Mouse (Mus musculus): ENCODE measurements around the gene Abhd2.
A peak's percentile ranks its signal among the peaks of the same experiment; 100 is the strongest.
"Not testable (repeated sequence)": the region's sequence is repeated elsewhere in the genome, so short reads cannot be mapped to it uniquely, and the experiment has no call there.

Abhd2 gene

GRCm38 (mm10) chr7:79266228-79266627, 6.8 kb upstream of the Abhd2 start:
- no peak for DNase-seq (ENCODE audit: low read depth, low spot score)

DNA sequence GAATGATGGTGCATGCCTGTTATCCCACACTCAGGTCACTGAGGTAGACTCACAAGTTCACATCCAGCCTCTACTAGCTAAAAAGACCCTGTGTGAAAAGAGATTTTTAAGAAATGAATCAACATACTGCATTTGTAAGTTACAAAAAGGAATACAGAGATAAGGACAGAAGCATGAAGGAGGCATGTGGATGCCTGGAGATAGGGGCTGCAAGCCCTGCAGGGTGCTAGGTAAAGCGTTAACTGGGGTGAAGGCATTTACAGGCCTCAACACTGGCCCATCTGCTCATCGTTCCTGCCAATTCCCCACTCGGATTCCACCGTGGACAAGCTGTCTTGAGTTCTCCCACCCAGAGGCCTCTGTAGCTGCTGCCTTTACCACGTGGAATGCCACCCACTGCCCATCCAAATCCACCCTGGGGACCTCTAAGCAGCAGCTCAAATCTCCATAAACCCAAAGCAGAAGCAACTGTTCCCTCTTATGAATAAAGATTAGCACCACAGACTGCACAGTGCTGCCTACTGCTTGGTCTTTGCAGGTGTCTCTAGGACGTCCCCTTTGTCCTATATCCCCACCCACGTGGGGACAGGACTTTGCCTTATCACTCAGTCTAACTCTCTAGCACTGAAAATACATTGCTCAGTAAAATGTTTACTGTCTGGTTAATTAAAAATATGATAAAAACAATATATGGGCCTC, 5.2 kb upstream of the Abhd2 start:
- DNase-seq (ENCODE audit: low read depth, low spot score): no peak

DNA sequence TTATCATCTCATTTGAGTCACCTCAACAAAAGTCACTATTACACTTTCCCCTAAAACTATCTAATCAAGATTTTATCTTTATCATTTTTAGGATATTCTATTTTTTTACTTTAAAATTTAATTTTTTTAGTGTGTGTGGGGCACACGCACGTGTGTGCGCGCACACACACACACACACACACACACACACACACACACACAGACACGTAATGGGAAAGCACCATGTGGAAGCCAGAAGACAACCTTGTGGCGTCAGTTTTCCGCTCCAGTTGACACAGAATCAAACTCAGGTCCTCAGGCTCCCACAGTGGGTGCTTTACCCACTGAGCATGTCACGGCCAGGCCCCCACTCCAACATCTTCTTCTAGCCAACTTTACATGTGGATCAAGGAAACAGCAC, 4.1 kb upstream of the Abhd2 start:
- DNase-seq (ENCODE audit: low read depth, low spot score): no peak

DNA sequence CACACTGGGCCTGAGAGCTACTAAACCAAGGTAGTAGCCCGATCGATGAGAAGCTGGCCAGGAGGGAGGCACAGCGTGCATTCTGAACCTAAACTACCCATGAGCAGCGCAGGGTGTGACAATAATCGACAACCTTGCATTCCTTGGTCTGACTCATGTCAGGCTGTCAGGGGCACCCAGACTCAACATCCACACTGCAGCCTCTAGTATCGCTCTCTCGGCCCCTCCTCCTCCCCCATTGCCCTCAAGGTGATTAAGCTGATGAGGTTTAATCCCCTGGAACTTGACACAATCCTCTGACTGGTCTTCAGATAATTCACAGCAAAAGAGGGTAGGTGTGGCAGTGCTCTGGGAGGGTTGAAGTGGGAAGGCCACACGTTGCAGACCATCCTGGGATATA, 3.6 kb upstream of the Abhd2 start:
- peak; percentile 33 for DNase-seq (ENCODE audit: low read depth, low spot score)

DNA sequence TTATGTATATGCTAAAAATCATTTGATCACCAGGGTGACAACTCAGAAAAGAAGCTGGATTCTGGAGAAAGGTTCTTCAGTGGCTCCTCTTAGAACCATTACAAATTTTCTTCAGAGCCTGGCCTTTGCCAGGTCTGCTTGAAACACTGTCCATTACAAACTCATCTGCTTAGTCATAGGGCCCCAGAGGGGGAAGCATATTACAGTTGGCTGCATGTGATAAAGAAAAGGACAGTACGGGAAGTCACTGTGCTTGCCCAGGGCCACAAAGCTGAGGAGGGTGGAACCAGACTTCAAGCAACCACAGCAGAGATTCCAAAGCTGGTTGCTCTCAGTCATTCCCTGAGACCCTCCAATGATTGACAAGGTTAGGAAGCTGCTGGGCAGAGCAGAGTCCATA, 3.1 kb upstream of the Abhd2 start:
- no peak for DNase-seq (ENCODE audit: low read depth, low spot score)

DNA sequence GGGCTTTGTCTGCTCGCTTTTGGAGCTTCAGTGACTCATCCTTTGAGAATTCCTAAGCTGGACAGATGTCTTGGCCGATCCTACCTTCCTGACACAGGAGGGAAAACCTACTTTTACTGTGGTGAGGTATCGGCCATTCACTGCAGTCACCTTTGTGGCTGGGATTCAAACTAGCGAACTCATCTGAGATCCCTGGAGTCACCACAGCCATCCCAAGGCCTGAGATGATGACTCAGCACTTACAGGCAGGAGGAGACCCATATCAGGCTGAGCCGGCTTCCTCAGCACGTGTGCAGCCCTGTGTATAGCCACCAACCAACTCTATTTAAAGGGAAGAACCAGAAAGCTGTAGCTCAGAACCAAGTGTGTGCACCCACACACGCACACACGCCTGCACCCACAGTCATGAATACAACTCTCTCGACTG, 2.0 kb upstream of the Abhd2 start:
- peak; percentile 79 for DNase-seq (ENCODE audit: low read depth, low spot score)

GRCm38 (mm10) chr7:79271861-79272788, 874 bp upstream of the Abhd2 start:
- peak; percentile 84 for DNase-seq (ENCODE audit: low read depth, low spot score)

GRCm38 (mm10) chr7:79273738-79274472, 906 bp downstream of the Abhd2 start:
- DNase-seq (ENCODE audit: low read depth, low spot score): no peak

DNA sequence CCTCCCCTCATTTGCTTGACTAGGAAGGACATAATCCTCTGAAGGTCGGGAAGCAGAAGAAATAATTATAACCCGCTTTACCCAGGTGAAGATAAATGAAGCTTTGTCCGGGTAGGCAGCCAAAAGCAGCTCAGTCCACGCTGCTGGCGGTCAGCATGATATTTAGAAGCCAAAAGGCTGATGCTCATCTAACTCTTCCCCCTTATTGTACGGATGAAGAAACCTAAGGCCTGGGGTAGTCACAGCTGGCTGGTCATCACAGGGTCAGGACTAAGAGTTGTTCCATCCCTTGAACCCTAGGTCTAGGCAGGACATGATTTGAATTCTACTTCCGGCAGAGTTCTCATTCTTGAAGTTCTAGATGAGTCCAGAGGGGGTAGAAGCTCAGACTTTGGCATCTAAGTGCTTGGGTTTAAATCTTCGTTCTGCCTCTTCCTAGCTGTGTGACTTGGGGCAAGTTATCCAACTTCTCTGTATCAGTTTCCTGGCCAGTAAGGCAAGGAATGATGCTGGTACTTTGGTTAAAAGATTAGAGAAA, 1.5 kb downstream of the Abhd2 start:
- DNase-seq (ENCODE audit: low read depth, low spot score): no peak

GRCm38 (mm10) chr7:79275345-79275744, 2.3 kb downstream of the Abhd2 start:
- no peak for DNase-seq (ENCODE audit: low read depth, low spot score)

GRCm38 (mm10) chr7:79278432-79278831, 5.4 kb downstream of the Abhd2 start:
- no peak for DNase-seq (ENCODE audit: low read depth, low spot score)

GRCm38 (mm10) chr7:79279376-79280029, 6.5 kb downstream of the Abhd2 start:
- peak; percentile 54 for DNase-seq (ENCODE audit: low read depth, low spot score)

DNA sequence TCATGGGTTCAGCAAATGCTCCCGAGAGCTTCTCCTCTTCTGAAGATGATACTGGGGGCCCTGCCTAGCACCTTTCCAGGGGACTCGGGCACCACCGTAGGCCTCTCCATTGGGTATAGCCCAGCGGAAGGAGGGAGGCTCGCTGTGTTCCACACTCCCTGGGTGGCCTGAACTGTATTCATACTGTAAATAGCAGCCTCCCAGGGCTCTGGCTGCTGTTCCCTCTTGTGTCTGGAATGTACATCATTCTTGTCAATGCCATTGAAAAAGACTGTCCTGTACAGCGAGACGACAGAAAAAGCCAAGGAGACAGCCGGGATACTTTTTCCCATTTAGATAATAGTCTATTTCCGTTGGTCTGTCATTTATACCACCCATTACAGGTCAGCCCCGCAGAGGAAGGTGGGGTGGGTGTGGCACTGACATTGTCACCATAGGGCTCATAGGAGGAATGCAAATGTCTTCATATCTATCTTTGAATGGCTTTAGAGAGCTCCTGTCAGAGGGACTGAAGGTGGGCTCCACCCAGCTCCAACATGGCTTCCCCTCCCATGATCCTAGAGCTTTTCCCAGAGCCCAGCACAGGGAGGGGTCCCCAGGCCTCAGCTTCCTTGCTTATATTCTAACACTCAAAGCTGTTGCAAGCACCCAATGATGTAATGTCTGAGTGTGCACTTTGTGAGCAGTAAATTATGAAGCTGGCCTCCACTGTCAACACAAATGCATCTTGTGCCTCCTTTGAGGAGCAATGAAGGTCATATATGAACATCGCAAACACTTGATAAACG, 10.1 kb downstream of the Abhd2 start:
- peak; percentile 56 for DNase-seq (ENCODE audit: low read depth, low spot score)

GRCm38 (mm10) chr7:79283671-79283941, 10.6 kb downstream of the Abhd2 start:
- DNase-seq (ENCODE audit: low read depth, low spot score): not testable (repeated sequence)

DNA sequence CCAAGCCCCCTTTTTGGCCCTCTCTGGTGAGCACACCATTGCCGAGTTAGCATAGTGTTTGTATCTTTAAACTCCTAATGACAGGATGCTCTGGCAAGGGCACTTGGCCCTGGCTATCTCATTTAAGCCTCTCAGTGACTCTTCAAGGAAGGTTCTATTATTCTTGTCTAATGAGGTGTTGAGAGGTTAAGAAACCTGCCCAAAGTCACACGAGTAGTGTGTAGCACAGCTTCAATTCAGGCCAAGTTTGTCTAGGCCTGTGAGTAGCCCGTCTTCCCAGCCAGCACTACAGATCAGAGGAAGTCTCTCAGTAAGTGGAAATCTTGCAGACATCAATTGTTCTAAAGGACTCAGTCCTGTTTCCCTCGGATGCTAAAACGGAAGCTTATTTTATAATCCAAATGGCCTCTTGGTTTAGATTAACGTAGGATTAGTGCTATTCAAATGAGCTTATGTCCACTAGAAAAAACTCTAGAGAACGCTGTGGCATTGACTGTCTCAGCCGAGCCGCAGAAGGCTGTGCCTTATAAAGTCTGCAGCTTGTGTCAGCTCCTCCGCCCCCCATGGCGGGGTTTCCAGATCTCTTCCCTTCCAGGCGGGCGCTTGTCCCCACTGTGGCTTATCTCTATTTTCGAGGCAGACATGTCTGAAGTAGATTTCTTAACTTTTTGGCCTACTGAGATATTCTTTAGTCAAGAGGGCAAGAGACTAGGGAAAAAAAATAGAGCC, 11.3 kb downstream of the Abhd2 start:
- DNase-seq (ENCODE audit: low read depth, low spot score): no peak

GRCm38 (mm10) chr7:79284889-79285280, 11.9 kb downstream of the Abhd2 start:
- DNase-seq (ENCODE audit: low read depth, low spot score): no peak

DNA sequence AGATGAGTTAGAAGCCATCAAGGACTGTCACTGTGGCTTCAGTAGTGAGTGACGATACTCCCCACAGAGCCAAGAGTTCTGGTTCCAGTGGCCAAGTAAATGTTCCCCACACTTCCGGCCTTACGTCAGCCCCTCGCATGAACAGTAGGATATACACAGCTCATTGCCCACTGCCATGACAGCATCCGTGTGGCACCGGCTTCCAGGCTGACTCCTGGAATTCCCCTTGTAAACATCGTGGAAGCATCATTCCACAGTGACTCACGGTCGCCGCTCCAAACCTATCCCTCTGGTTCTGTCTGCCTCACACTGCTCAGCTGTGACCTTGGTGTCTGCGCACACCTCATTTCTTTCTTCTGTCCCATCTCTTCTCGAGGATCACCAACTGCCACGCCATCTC, 12.4 kb downstream of the Abhd2 start:
- DNase-seq (ENCODE audit: low read depth, low spot score): no peak

DNA sequence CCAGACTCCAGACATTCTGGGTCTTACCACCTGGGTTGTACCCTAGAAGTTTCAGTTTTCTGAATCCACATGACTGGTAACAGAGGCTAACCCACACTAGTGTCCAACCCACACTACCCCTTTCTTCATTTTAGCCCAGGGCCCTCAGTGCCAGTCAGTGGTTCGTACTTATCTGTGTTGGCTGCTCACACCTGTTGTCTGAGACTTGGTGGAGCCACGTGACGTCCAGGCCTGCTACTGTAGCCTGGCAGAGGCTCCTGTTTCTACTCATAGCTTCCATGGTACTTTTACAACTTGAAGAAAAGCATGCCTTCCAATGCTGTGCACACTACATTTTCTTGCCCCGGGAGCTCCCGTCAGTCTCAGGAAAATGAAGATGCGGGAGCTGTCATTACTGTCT, 14.2 kb downstream of the Abhd2 start:
- DNase-seq (ENCODE audit: low read depth, low spot score): no peak

GRCm38 (mm10) chr7:79287928-79288327, 14.9 kb downstream of the Abhd2 start:
- DNase-seq (ENCODE audit: low read depth, low spot score): no peak

DNA sequence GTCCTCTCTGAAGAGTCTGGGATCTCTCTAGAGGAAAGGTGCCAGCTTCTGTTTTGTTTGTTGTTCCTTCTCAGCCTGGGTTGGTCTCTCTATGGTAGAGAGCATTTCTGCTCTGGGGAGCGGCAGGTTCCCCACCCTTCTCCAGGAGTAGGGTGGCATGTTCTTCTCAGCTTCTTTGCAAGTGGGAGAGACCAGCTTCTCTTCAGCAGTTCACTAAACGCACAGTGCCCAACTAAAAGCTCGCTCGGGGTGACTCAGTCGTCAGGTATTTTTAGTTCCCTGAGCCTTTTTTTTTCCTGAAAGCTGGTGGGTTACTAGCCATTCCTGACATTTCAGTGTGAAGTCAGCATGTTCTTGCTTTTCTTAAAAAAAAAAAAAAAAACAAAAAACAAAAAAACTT, 15.4 kb downstream of the Abhd2 start:
- DNase-seq (ENCODE audit: low read depth, low spot score): no peak

Measured in R1 (cell line).